Mouse (Mus musculus) midbrain, embryonic 11.5 days (tissue): ENCODE results near the gene Tns2. TPM values are rescaled to one million over a fixed set of nuclear protein-coding genes. Genes with fewer than 3 reads are reported as not detected.

Experiments
- ATAC-seq: fragments of 200-750 bp; cut with Nextera tagmentation; 2 replicates; pipeline ENCODE4 v1.8.0; 2017; ENCODE audit warnings: moderate TSS enrichment, moderate library complexity; ENCODE audit not compliant: low FRiP score
- DNase-seq: peaks from one replicate; pipeline ENCODE4 v3.0.0; 2015; ENCODE audit warnings: low spot score; ENCODE audit errors: missing footprints
- H3K27ac ChIP-seq: fragments of 300-500 bp; sonication (generic); 2 replicates; pipeline ENCODE4 v1.5.1; 2014; ENCODE audit warnings: low read depth, low read length
- H3K27me3 ChIP-seq: fragments of 300-500 bp; sonication (generic); 2 replicates; pipeline ENCODE4 v1.6.1; 2014; ENCODE audit warnings: mild to moderate bottlenecking, low read length, moderate library complexity, mixed read lengths; ENCODE audit not compliant: control insufficient read depth, insufficient read depth
- H3K36me3 ChIP-seq: fragments of 300-500 bp; sonication (generic); 2 replicates; pipeline ENCODE4 v1.6.1; 2014; ENCODE audit warnings: mild to moderate bottlenecking, low read length, moderate library complexity, mixed read lengths; ENCODE audit not compliant: control insufficient read depth, insufficient read depth
- H3K4me1 ChIP-seq: fragments of 300-500 bp; sonication (generic); 2 replicates; pipeline ENCODE4 v1.6.1; 2014; ENCODE audit warnings: low read length; ENCODE audit not compliant: control insufficient read depth, insufficient read depth
- H3K4me2 ChIP-seq: fragments of 300-500 bp; sonication (generic); 2 replicates; pipeline ENCODE4 v1.6.1; 2014; ENCODE audit warnings: mild to moderate bottlenecking, moderate library complexity
- H3K4me3 ChIP-seq: fragments of 300-500 bp; sonication (generic); 2 replicates; pipeline ENCODE4 v1.5.1; 2014; ENCODE audit warnings: low read depth, low read length
- H3K9ac ChIP-seq: fragments of 300-500 bp; sonication (generic); 2 replicates; pipeline ENCODE4 v1.6.1; 2014; ENCODE audit warnings: low read length
- H3K9me3 ChIP-seq: fragments of 300-500 bp; sonication (generic); 2 replicates; pipeline ENCODE4 v1.6.1; 2016; ENCODE audit warnings: low read length; ENCODE audit not compliant: control insufficient read depth
- WGBS: fragments of 180-500 bp; shearing (Covaris S2); extraction: QIAGEN DNeasy Blood & Tissue Kit; methylation state at CpG from one replicate; pipeline ENCODE4 v1.1.7; 2014; 5-methylcytosine and 5-hydroxymethylcytosine counted together
- polyA plus RNA-seq: library from polyadenylated mRNA; unstranded; fragments of >200 nt; fragmentation: Nextera tagmentation; extraction: Ambion mirVana; gene quantifications from 2 replicates; pipeline ENCODE4 v1.2.1, GENCODE M21; 2014

Tns2 gene
- polyA plus RNA-seq, 1 experiment from 2014 or later: 7.5 TPM

DNA sequence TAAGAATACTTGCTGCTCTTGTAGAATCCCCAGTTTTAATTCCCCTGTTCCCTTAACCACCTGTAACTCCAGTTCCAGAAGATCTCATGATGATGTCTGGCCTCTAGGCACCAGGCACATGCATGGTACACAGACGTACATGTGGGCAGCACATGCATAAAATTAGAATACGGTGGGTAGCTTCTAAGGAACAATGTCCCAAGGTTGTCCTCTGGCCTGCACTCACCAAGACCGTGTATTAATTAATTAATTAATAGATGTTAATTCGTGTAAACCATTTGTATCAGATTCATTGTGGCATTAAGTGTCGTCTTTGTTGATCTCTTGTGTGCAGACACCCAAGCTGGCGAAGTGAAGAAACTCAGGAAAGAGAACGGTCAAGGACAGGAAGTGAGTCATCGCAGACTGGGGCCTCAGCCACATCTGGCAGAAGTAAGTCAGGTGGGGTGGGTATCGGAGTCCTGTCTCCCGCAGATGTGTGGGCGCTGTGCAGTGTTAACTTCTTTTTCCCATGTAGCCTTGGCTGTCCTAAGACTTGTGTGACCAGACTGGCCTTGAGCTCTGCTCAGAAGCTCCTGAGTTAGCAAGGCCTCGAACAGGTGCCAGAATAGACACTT lies 9.0 kb upstream of the Tns2 start:
- H3K4me1 ChIP-seq: no peaks in the 10 kb centered on the region
- H3K36me3 ChIP-seq: peaks cover 53% of the 10 kb centered on the region
- no peaks in the 10 kb centered on the region for H3K27me3 ChIP-seq
- H3K9ac ChIP-seq: no peak overlapping the region
- ATAC-seq (no peak), DNase-seq (peak; percentile 81)
- WGBS: 92% methylated on average over 12 of the region's 12 CpGs
- H3K27ac ChIP-seq: no peak overlapping the region
- no peak overlapping the region for H3K4me3 ChIP-seq
- no peaks in the 10 kb centered on the region for H3K9me3 ChIP-seq
- H3K4me2 ChIP-seq: no peak overlapping the region

DNA sequence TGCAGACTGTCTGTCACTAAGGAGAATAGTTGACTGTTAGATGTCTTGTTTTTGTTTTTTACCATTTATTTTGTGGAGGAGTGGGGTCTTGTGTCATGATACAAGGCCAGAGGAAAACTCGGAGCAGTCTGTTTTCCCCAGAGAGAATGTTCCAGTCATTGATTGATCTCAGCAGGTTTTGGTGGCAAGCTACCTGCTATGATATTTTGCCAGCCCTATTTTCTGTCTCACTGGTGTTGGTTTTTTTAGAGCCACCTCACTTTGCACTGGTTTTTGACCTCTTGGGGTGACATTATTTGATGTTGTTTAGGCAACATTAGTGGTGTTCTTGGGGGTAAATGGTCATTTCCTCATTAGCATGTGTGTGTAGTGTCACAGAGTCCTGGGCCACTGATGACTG lies 8.5 kb upstream of the Tns2 start:
- Histone ChIP-seq H3K9me3 (no peaks in the 10 kb centered on the region), H3K4me3 (no peak overlapping the region), H3K4me2 (no peak overlapping the region), H3K27ac (no peak overlapping the region), H3K9ac (no peak overlapping the region), H3K36me3 (peaks cover 53% of the 10 kb centered on the region), H3K4me1 (no peaks in the 10 kb centered on the region), H3K27me3 (no peaks in the 10 kb centered on the region)
- 79% methylated on average over 1 of the region's 1 CpGs for WGBS
- no peak for ATAC-seq
- no peak for DNase-seq

DNA sequence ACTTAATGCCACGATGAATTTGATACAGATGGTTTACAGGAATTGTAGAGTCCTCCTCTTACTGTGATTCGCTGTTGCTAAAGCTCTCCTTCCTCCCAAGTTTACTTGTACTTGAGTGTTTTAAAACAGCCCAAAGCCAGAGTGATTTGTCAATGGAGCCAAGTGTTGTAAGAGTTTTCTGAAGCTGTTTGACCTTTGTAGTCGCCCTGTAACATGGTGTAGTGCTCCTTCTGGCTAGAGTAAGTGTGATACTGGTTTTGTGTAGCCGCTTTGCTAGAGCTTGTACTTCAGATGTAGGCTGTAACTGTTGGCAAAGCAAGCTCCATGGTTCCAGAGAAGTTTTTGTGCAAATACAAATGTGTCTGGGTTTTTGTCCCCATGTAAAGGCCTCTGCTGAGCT lies 8.0 kb upstream of the Tns2 start:
- ATAC-seq (no peak), DNase-seq (no peak)
- no peak overlapping the region for H3K9ac ChIP-seq
- 91% methylated on average over 4 of the region's 4 CpGs for WGBS
- H3K9me3 ChIP-seq: no peaks in the 10 kb centered on the region
- peaks cover 49% of the 10 kb centered on the region for H3K36me3 ChIP-seq
- H3K27me3 ChIP-seq: no peaks in the 10 kb centered on the region
- no peaks in the 10 kb centered on the region for H3K4me1 ChIP-seq
- no peak overlapping the region for H3K4me2 ChIP-seq
- no peak overlapping the region for H3K27ac ChIP-seq
- H3K4me3 ChIP-seq: no peak overlapping the region

DNA sequence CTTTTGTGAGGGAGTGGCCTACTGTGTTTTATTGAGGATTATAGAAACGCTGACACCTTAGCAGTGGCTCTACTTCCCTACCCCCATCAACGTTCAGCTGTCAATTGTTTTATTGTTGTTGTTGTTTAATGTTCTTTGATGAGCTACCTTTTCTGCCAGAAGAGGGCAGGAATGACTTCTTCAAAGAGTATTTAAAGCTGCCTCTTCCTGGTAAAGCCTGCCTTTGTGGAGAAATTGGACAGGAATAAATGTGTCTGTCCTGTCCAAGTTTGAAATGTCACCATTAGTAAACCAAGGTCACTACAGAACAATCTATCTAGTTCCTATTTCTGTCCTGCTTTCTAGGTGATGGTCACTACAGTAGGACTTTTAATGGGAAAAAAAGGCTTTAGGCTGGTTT lies 6.1 kb upstream of the Tns2 start:
- WGBS: 75% methylated on average over 2 of the region's 2 CpGs
- Histone ChIP-seq H3K27ac (no peak overlapping the region), H3K9ac (no peak overlapping the region), H3K27me3 (no peaks in the 10 kb centered on the region), H3K4me1 (no peaks in the 10 kb centered on the region), H3K4me3 (no peak overlapping the region), H3K4me2 (no peak overlapping the region), H3K36me3 (peaks cover 33% of the 10 kb centered on the region), H3K9me3 (no peaks in the 10 kb centered on the region)
- DNase-seq (no peak), ATAC-seq (no peak)

DNA sequence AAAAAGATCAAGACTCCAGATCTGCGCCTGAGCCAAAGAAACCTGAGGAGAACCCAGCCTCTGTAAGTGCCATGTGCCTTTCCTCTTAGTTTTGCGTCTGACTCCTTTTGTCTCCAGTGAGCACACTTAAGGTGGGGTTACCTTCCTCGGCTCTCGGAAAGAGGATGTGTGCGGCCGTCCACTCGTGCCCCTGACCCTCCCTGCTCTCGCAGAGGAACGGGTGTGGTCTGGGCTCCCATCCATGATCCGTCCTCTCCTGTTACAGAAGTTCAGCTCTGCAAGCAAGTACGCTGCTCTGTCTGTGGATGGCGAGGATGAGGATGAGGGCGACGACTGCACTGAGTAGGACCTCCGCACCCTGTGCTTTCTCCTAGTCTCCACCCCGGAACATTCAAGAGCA lies 5.2 kb upstream of the Tns2 start:
- H3K27me3 ChIP-seq: no peaks in the 10 kb centered on the region
- DNase-seq (no peak), ATAC-seq (no peak)
- H3K27ac ChIP-seq: no peak overlapping the region
- H3K4me3 ChIP-seq: no peak overlapping the region
- H3K9me3 ChIP-seq: no peaks in the 10 kb centered on the region
- peaks cover 29% of the 10 kb centered on the region for H3K36me3 ChIP-seq
- no peak overlapping the region for H3K4me2 ChIP-seq
- peaks cover 2% of the 10 kb centered on the region; the same call in 1 of the 2 replicates for H3K4me1 ChIP-seq
- H3K9ac ChIP-seq: no peak overlapping the region
- 90% methylated on average over 16 of the region's 16 CpGs for WGBS

DNA sequence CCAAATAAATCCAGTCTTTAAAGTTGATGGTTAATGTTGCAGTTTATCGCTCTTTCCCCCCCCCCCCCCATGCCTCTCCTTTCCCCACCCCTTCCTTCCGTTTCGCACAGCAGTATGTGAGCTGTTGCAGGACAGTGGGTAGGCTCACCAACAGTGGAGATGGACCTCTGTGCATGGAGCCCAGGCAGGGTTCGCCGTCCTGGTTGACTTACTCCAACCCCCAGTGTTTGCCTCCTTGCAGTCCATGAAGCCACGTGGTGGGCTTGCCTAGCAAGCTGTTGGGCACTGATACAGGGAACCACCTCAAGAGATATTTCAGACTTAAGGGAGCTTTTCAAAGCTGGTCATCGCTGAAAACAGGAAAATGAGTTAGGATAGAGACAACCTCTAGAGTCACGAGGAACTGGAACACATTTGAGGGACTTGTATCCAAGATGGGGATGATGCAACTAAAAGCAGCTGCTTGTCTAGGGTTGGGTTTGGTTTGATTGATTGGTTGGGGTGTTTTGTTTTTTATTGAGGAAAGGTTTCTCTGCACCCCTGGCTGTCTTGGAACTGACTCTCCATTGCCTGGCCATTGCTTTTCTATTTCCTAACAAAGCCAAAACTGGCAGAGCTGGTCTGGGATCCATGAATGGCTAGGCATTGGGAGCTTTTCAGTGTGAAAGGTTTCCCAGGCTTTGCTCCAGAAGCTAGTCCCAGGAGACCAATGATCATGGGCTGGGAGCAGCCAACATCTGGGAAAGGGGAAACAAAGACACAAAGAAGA lies 2.9 kb upstream of the Tns2 start:
- Histone ChIP-seq H3K4me3 (no peak overlapping the region), H3K9me3 (no peaks in the 10 kb centered on the region), H3K9ac (no peak overlapping the region), H3K4me2 (no peak overlapping the region), H3K4me1 (peaks cover 14% of the 10 kb centered on the region), H3K27ac (no peak overlapping the region), H3K27me3 (peaks cover 19% of the 10 kb centered on the region), H3K36me3 (peaks cover 20% of the 10 kb centered on the region)
- DNase-seq (peak; percentile 85), ATAC-seq (no peak)
- WGBS: 85% methylated on average over 8 of the region's 8 CpGs

DNA sequence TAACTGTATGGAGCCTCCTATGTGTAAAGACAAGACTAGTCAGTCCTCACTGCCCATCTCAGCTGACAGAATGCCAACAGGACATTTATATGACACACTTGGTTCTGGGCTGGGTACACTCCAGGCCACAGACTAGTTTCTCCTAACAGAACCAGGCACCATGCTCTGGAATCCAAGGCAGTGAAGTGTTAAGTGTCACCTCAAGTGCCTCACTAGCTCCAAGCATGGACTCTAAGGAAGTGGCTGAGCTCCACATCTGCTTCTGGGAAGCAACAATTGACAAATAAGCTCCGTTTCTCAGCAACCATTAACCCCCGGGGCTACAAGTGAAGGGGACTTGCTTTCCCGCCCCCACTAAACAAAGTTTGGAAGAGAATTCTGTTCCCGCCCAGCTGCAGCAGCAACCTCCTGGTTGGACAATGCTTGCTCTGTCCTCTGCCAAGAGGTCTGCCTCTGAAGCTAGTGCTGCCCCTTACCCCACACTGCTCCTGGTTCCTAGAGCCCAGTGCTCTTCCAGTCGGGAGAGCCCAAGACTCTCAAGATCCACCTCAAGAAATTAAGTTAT lies 2.1 kb upstream of the Tns2 start:
- Histone ChIP-seq H3K9me3 (no peaks in the 10 kb centered on the region), H3K4me1 (peaks cover 19% of the 10 kb centered on the region), H3K27me3 (peaks cover 19% of the 10 kb centered on the region), H3K4me3 (no peak overlapping the region), H3K36me3 (peaks cover 15% of the 10 kb centered on the region), H3K27ac (no peak overlapping the region), H3K4me2 (no peak overlapping the region), H3K9ac (no peak overlapping the region)
- peak; percentile 87 for DNase-seq
- WGBS: 34% methylated on average over 5 of the region's 5 CpGs
- no peak for ATAC-seq

DNA sequence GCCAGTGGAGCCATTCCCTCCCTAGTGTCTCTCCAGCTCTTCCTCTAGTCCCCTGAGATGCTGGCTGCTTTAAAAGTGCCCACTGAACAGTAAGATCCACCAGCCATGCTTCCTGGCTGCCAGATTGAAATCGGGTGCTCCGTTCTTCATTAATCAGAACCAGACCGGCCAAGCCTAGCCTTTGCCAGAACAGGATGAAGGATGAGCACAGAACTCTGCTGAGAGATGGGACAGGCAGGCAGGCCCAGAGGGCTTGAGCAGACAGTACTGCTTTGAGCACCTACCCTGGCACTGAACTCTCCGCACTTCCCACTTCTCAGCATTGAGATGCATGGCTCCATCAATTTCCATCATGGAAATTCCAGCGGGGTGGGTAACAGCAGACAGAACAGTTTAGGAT lies 953 bp upstream of the Tns2 start:
- Histone ChIP-seq H3K36me3 (peaks cover 7% of the 10 kb centered on the region), H3K4me3 (no peak overlapping the region), H3K27me3 (peaks cover 19% of the 10 kb centered on the region), H3K9ac (no peak overlapping the region), H3K9me3 (no peaks in the 10 kb centered on the region), H3K4me1 (peaks cover 26% of the 10 kb centered on the region), H3K4me2 (no peak overlapping the region), H3K27ac (no peak overlapping the region)
- no peak for DNase-seq
- no peak for ATAC-seq
- 49% methylated on average over 5 of the region's 5 CpGs for WGBS

DNA sequence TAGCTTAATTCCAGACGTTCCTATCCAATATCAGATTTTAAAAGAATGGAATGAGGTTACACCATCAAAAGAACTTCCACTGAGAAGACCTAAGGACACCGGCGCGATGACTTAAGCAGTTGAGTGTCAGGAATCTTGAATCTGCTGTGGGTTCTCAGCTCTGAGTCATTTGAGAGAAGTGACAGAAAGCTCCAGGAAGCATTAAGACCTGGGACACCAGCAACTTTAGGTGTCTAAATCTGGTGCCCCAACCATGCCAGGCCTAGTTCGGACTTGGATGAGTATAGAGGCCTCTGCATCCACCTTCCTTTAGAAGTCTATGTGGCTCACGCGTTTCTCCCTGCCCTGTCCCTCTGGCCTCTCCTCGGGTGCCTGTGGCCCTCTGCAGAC lies 447 bp upstream of the Tns2 start:
- peak overlapping the region; percentile 61 for H3K9ac ChIP-seq
- H3K9me3 ChIP-seq: no peaks in the 10 kb centered on the region
- peaks cover 7% of the 10 kb centered on the region for H3K36me3 ChIP-seq
- DNase-seq (peak; percentile 92), ATAC-seq (no peak)
- H3K4me2 ChIP-seq: peak overlapping the region; percentile 63
- peaks cover 19% of the 10 kb centered on the region for H3K27me3 ChIP-seq
- H3K4me1 ChIP-seq: peaks cover 26% of the 10 kb centered on the region
- peak overlapping the region; percentile 47 for H3K4me3 ChIP-seq
- no peak overlapping the region for H3K27ac ChIP-seq
- WGBS: 22% methylated on average over 8 of the region's 8 CpGs
